In the genomic region with DNA sequence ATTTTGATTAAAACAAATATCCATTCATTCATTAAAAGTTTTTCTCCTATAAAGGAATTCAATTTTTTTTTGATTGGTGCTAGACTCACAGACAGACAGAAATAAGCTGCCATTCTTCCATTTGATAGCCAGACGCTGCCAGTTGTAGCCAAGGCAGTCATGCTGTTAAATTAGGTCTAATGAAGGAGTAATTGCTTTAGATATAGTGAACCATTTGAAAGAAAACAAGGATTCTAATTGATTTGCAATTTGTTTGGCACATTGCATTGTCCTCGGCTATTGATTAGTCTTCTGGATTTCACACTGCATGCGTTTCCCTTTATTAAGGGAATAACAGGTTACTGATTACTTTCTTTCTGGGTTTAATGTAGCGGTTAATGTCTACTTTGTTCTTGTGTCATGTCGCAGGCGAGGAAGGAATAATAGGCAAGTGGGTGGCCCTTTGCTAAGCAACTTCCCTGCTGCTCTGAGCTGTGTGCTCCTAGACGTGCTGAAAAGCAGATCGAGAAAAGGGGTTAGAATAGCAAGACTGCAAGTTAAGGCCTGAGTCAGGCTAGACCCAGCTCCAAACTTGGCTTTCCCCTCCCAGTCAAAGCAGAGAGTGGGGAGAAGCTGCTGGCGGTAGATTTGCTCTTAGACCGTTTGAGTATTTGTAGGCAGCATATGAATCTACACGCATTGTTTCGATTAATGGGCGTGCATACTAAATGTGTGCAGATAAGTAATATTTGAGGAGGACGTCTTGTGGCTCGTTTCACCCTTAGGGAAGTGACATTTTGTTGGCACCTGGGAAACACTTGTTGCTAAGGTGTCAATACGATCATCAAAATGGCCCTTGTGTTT, we compare ENCODE assay signal across 11 mouse cellular contexts.
A peak's percentile ranks its signal among the peaks of the same experiment; 100 is the strongest.
DNase-seq lines count a peak whose midpoint lies in the region; ATAC-seq and TF ChIP-seq lines count a peak whose summit lies in the region.
"Had no signal": no experiment of that assay in that cellular context is flagged by ENCODE, and none has a peak within 500 bp of the region (broad histone marks: within the 10 kb centered on the region; RNA-seq: fewer than 3 reads in every experiment).

No protein-coding gene starts in this region.

- no peak for TF ChIP-seq POLR2A in heart, adult 2 months (IDR thresholded peaks at IDR 0.05; ENCODE audit: insufficient read depth, low read depth, low read length)

- TF ChIP-seq CTCF in heart, adult 2 months (IDR thresholded peaks at IDR 0.05) = no peak
- no peak for TF ChIP-seq CTCF in midbrain, postnatal 0 days (IDR thresholded peaks at IDR 0.05)

- TF ChIP-seq EP300 in heart, adult 2 months (IDR thresholded peaks at IDR 0.05; ENCODE audit: insufficient read depth, low read depth, low read length) = no peak

- H3K27me3 ChIP-seq in heart, embryonic 15.5 days = no peaks in the 10 kb centered on the region
- no peaks in the 10 kb centered on the region for H3K27me3 ChIP-seq in heart, adult 2 months (ENCODE audit: control insufficient read depth, insufficient read depth, low read length)
- H3K27me3 ChIP-seq in embryonic facial prominence, embryonic 10.5 days (replicated peaks; ENCODE audit: low read depth, poor library complexity, severe bottlenecking) = peaks cover 96% of the 10 kb centered on the region
- H3K27me3 ChIP-seq in hindbrain, embryonic 13.5 days = peaks cover 93% of the 10 kb centered on the region
- peaks cover 47% of the 10 kb centered on the region for H3K27me3 ChIP-seq in midbrain, postnatal 0 days (ENCODE audit: insufficient read depth, low read length)

- WGBS in heart, embryonic 15.5 days = 18% methylated on average over 16 of the region's 16 CpGs
- 20% methylated on average over 16 of the region's 16 CpGs for WGBS in heart, adult 2 months
- WGBS in embryonic facial prominence, embryonic 10.5 days = 6% methylated on average over 16 of the region's 16 CpGs
- WGBS in hindbrain, embryonic 13.5 days = 3% methylated on average over 16 of the region's 16 CpGs
- WGBS in midbrain, postnatal 0 days = 3% methylated on average over 16 of the region's 16 CpGs

- no peak overlapping the region for H3K9ac ChIP-seq in heart, embryonic 15.5 days
- no peak overlapping the region for H3K9ac ChIP-seq in heart, adult 2 months (ENCODE audit: low read depth, low read length)
- H3K9ac ChIP-seq in hindbrain, embryonic 13.5 days = no peak overlapping the region
- H3K9ac ChIP-seq in midbrain, postnatal 0 days (replicated peaks; ENCODE audit: low read length, poor library complexity, severe bottlenecking) = no peak overlapping the region

- no peaks in the 10 kb centered on the region for H3K4me1 ChIP-seq in heart, embryonic 15.5 days (replicated peaks)
- no peaks in the 10 kb centered on the region for H3K4me1 ChIP-seq in heart, adult 2 months (ENCODE audit: control insufficient read depth, insufficient read depth, low read length)
- H3K4me1 ChIP-seq in embryonic facial prominence, embryonic 10.5 days = peaks cover 28% of the 10 kb centered on the region
- peaks cover 9% of the 10 kb centered on the region; the same call in 1 of the 2 replicates for H3K4me1 ChIP-seq in hindbrain, embryonic 13.5 days (replicated peaks)
- no peaks in the 10 kb centered on the region for H3K4me1 ChIP-seq in midbrain, postnatal 0 days (ENCODE audit: insufficient read depth, low read length)

- H3K36me3 ChIP-seq in heart, embryonic 15.5 days = no peaks in the 10 kb centered on the region
- no peaks in the 10 kb centered on the region for H3K36me3 ChIP-seq in heart, adult 2 months (ENCODE audit: control insufficient read depth, insufficient read depth, low read length)
- no peaks in the 10 kb centered on the region for H3K36me3 ChIP-seq in embryonic facial prominence, embryonic 10.5 days (replicated peaks)
- H3K36me3 ChIP-seq in hindbrain, embryonic 13.5 days = no peaks in the 10 kb centered on the region
- no peaks in the 10 kb centered on the region for H3K36me3 ChIP-seq in midbrain, postnatal 0 days (ENCODE audit: insufficient read depth, low read length)

- no peak for DNase-seq in heart, adult 2 months
- peak; percentile 39 for DNase-seq in embryonic facial prominence, embryonic 10.5 days (ENCODE audit: low spot score)
- DNase-seq in midbrain, postnatal 0 days (ENCODE audit: low spot score) = peak; percentile 3
- no peak for DNase-seq in cerebellum, postnatal 36 days
- DNase-seq: heart, adult 11 months; layer of hippocampus, adult 9-11 months; lung, adult 18-20 months had no signal

- intact Hi-C loops in heart, adult 2 months (cut with DNase I) = no loop called here

- no peaks in the 10 kb centered on the region for H3K9me3 ChIP-seq in heart, embryonic 15.5 days (replicated peaks)
- H3K9me3 ChIP-seq in embryonic facial prominence, embryonic 10.5 days = no peaks in the 10 kb centered on the region
- H3K9me3 ChIP-seq in hindbrain, embryonic 13.5 days = no peaks in the 10 kb centered on the region
- no peaks in the 10 kb centered on the region for H3K9me3 ChIP-seq in midbrain, postnatal 0 days (ENCODE audit: low read length)

- H3K4me3 ChIP-seq in heart, embryonic 15.5 days = peak overlapping the region; percentile 12
- H3K4me3 ChIP-seq in heart, adult 2 months = no peak overlapping the region
- H3K4me3 ChIP-seq in embryonic facial prominence, embryonic 10.5 days = peak overlapping the region; percentile 32
- H3K4me3 ChIP-seq in hindbrain, embryonic 13.5 days = no peak overlapping the region
- H3K4me3 ChIP-seq in midbrain, postnatal 0 days (ENCODE audit: low read depth, low read length) = peak overlapping the region; percentile 2; the same call in 1 of the 2 replicates

- H3K4me2 ChIP-seq in heart, embryonic 15.5 days = peak overlapping the region; percentile 45
- peak overlapping the region; percentile 31 for H3K4me2 ChIP-seq in hindbrain, embryonic 13.5 days
- peak overlapping the region; percentile 23 for H3K4me2 ChIP-seq in midbrain, postnatal 0 days (ENCODE audit: low read depth, low read length, poor library complexity, severe bottlenecking)

- no peak overlapping the region for H3K27ac ChIP-seq in heart, embryonic 15.5 days
- H3K27ac ChIP-seq in heart, adult 2 months = no peak overlapping the region
- H3K27ac ChIP-seq in embryonic facial prominence, embryonic 10.5 days (replicated peaks) = no peak overlapping the region
- no peak overlapping the region for H3K27ac ChIP-seq in hindbrain, embryonic 13.5 days
- H3K27ac ChIP-seq in midbrain, postnatal 0 days (ENCODE audit: low read depth, low read length) = no peak overlapping the region

- no peak for ATAC-seq in heart, embryonic 15.5 days (replicated peaks; ENCODE audit: insufficient number of reproducible peaks, insufficient read depth, low FRiP score, low read depth)
- peak; percentile 75 for ATAC-seq in hindbrain, embryonic 13.5 days (ENCODE audit: low FRiP score)
- ATAC-seq in midbrain, postnatal 0 days (ENCODE audit: low FRiP score) = no peak
- no peak for ATAC-seq in monocyte, adult 5-6 weeks (replicated peaks; ENCODE audit: insufficient number of reproducible peaks, low FRiP score, low TSS enrichment, poor library complexity, severe bottlenecking)
- ATAC-seq in erythroid progenitor cell, adult 5-6 weeks (replicated peaks; ENCODE audit: low FRiP score, poor library complexity, severe bottlenecking) = no peak

- no peaks in the 10 kb centered on the region for H3K79me2 ChIP-seq in heart, adult 2 months (replicated peaks; ENCODE audit: control insufficient read depth, insufficient read depth, low read length)

Comparison
In these comparisons a context has a peak if more than half of its experiments do, and no peak if none do; other contexts are left out.
1. H3K4me3 ChIP-seq: peak in heart, embryonic 15.5 days (single experiment), embryonic facial prominence, embryonic 10.5 days (single experiment) and midbrain, postnatal 0 days (single experiment); none in heart, adult 2 months (single experiment) and hindbrain, embryonic 13.5 days (single experiment).
2. DNase-seq: peak in embryonic facial prominence, embryonic 10.5 days (single experiment) and midbrain, postnatal 0 days (single experiment); none in heart, adult 2 months (0 of 2) and cerebellum, postnatal 36 days (0 of 2).
3. Peak in every context shown above with its lines, with median percentiles within 50 percentile points of each other: H3K4me2 ChIP-seq.